Mouse (Mus musculus) right cerebral cortex, postnatal 36 days (tissue): Measurements from ENCODE around the gene Nsun7.

Source experiments
- DNase-seq, 2 experiments: peaks; one replicate each; pipeline ENCODE4 v3.0.0; 2022; ENCODE audit warnings: low spot score in 2 of 2, mixed read lengths in 1 of 2

Gene Nsun7

GRCm38 (mm10) chr5:66337025-66337968 is 77.6 kb downstream of the Nsun7 start:
- no peak for DNase-seq

- DNase-seq: no peak
These were observed 78.3 kb downstream of the Nsun7 start for GRCm38 (mm10) chr5:66337969-66338345.

GRCm38 (mm10) chr5:66338583-66338982 is 78.9 kb downstream of the Nsun7 start:
- no peak for DNase-seq

- no peak for DNase-seq
These were observed 80.8 kb downstream of the Nsun7 start for GRCm38 (mm10) chr5:66340356-66341102.

GRCm38 (mm10) chr5:66341848-66342247 is 82.2 kb downstream of the Nsun7 start:
- no peak for DNase-seq

- DNase-seq: no peak
These were observed 82.6 kb downstream of the Nsun7 start for GRCm38 (mm10) chr5:66342285-66342684.

GRCm38 (mm10) chr5:66344182-66344581 is 84.5 kb downstream of the Nsun7 start:
- no peak for DNase-seq

GRCm38 (mm10) chr5:66345140-66345539 is 85.4 kb downstream of the Nsun7 start:
- no peak for DNase-seq

GRCm38 (mm10) chr5:66346756-66347155 is 87.1 kb downstream of the Nsun7 start:
- no peak for DNase-seq
